Mouse (Mus musculus) CH12.LX (cell line): ENCODE measurements at regions not wholly inside any gene's neighbourhood (a gene's known extent, or its start where the extent isn't known, plus 50 kb on each side); places are given as distances from the start of the nearest gene placed in this dataset.

Source experiments
- CTCF ChIP-seq, 2 experiments: IDR thresholded peaks in 1 of 2; conservative IDR thresholded peaks in 1 of 2; 2 replicates each; pipeline ENCODE4 v1.5.1; 2011 to 2012; ENCODE audit warnings: low read depth in 2 of 2, low read length in 2 of 2, improper control_type of control experiment in 1 of 2, inconsistent platforms in 1 of 2, mild to moderate bottlenecking in 1 of 2, moderate library complexity in 1 of 2
- E2F4 ChIP-seq: IDR thresholded peaks from 2 replicates; pipeline ENCODE4 v1.6.1; 2011; ENCODE audit warnings: low read depth, low read length, improper control_type of control experiment; ENCODE audit not compliant: insufficient replicate concordance
- EP300 ChIP-seq: IDR thresholded peaks from 2 replicates; pipeline ENCODE4 v1.6.1; 2011; ENCODE audit warnings: low read length, improper control_type of control experiment
- JUND ChIP-seq: conservative IDR thresholded peaks from 2 replicates; pipeline ENCODE4 v1.6.1; 2011; ENCODE audit warnings: low read depth, low read length, improper control_type of control experiment
- MYC ChIP-seq: IDR thresholded peaks from 2 replicates; pipeline ENCODE4 v1.6.1; 2011; ENCODE audit warnings: low read depth, mild to moderate bottlenecking, improper control_type of control experiment, low read length
- POLR2A ChIP-seq: IDR thresholded peaks from 2 replicates; pipeline ENCODE4 v1.6.1; 2011; ENCODE audit warnings: low read depth, mild to moderate bottlenecking, improper control_type of control experiment, low read length
- TBP ChIP-seq: conservative IDR thresholded peaks from 2 replicates; pipeline ENCODE4 v1.6.1; 2011; ENCODE audit warnings: low read depth, low read length, improper control_type of control experiment

DNA sequence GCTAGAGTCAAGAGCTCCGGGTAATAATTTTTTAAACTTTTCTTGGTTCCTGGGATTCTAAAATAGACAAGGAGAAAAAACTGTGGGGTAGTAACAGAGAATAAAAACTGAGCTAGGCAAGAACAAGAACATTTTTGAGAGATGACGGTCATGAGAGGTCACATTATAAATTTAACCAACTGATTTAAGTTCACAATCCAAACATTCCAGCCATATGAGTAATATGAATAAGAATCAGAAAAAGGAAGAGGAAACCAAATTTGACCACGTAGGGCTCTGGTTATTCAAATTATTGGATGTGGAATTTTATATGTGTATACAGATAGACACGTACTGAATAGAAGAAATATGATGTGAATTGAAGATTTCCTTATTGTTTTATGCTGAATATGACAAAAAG is 240.3 kb downstream of the Mbnl1 start:
- TF ChIP-seq CTCF (conservative IDR thresholded peaks at IDR 0.05 in 1 of 2, IDR thresholded peaks at IDR 0.05 in 1 of 2; ENCODE audit: low read depth in 2 of 2, low read length in 2 of 2) (no peak), MYC (no peak), E2F4 (no peak), POLR2A (no peak), TBP (no peak), EP300 (no peak), JUND (no peak)
